23 mouse cellular contexts compared by ENCODE assay signal in the genomic region with DNA sequence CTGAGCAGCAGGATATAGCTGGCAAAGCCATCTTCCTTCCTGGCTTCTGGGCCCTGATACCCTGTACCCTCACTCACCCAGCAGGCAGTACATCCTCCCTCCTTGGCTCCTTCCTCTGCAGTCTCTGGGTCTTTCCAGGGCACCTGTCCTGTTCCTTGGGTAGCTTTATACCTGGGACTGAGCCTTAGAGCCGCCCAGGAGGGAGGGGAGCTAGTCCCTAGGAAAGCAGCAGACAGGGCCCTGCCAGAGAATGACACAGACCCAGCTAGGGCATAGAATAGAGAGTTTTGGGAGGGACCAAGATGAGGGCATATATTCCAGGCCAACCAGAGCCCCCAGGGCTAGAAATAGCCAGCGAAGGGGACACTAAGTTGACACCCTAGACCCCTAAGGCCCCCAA. TPM values are rescaled to one million over a fixed set of nuclear protein-coding genes. Genes with fewer than 3 reads are reported as not detected.
"Had no signal": no experiment of that assay in that cellular context is flagged by ENCODE, and none has a peak within 500 bp of the region (broad histone marks: within the 10 kb centered on the region; RNA-seq: fewer than 3 reads in every experiment).

No protein-coding gene starts in this region.

- H3K4me3 ChIP-seq: midbrain, embryonic 10.5 days; midbrain, embryonic 12.5 days; myocyte; neural tube, embryonic 13.5 days; neural tube, embryonic 15.5 days had no signal

- H3K4me1 ChIP-seq: midbrain, embryonic 12.5 days; neural tube, embryonic 13.5 days; neural tube, embryonic 15.5 days had no signal

- H3K27ac ChIP-seq: midbrain, embryonic 10.5 days; midbrain, embryonic 12.5 days; neural tube, embryonic 13.5 days; neural tube, embryonic 15.5 days had no signal

- H3K9me3 ChIP-seq: midbrain, embryonic 10.5 days; midbrain, embryonic 12.5 days; neural tube, embryonic 13.5 days; neural tube, embryonic 15.5 days had no signal

- DNase-seq: lung, adult 18-20 months; lung, embryonic 14.5 days; lung, postnatal 10 days; lung, postnatal 4 days; midbrain, embryonic 14.5 days; retina, postnatal 1 day; right cerebral cortex, postnatal 25 days; right cerebral cortex, postnatal 4 days; spleen, adult 18-20 months; thymus, adult 18-20 months; thymus, postnatal 14 days; thymus, postnatal 36 days had no signal

- H3K36me3 ChIP-seq: midbrain, embryonic 10.5 days; midbrain, embryonic 12.5 days; neural tube, embryonic 13.5 days; neural tube, embryonic 15.5 days had no signal

- H3K4me2 ChIP-seq: lung, embryonic 14.5 days; midbrain, embryonic 12.5 days; neural tube, embryonic 13.5 days; neural tube, embryonic 15.5 days had no signal

- H3K9ac ChIP-seq: lung, embryonic 14.5 days; midbrain, embryonic 12.5 days; neural tube, embryonic 13.5 days; neural tube, embryonic 15.5 days had no signal

- ATAC-seq: midbrain, embryonic 16.5 days had no signal

- H3K27me3 ChIP-seq: midbrain, embryonic 12.5 days; neural tube, embryonic 13.5 days; neural tube, embryonic 15.5 days had no signal

RNA-seq across cellular contexts. Expression of gene Ctf2, which starts 6.5 kb away (rescaled TPM):
- total RNA-seq: megakaryocyte, adult 5-6 weeks; megakaryocyte-erythroid progenitor cell, adult 5-6 weeks had no signal
- polyA plus RNA-seq: lung, embryonic 14.5 days; neural tube, embryonic 11.5 days; neural tube, embryonic 13.5 days; small intestine, adult 2 months; thymus, postnatal 0 days had no signal
